Mouse (Mus musculus) liver, embryonic 14.5 days (tissue): ENCODE data around the gene Nf1. TPM values are rescaled to one million over a fixed set of nuclear protein-coding genes. Genes with fewer than 3 reads are reported as not detected.

ENCODE experiments used
- ATAC-seq: fragments of 200-750 bp; cut with Nextera tagmentation; 2 replicates; pipeline ENCODE4 v1.8.0; 2017; ENCODE audit warnings: moderate number of reproducible peaks, mild to moderate bottlenecking, moderate library complexity; ENCODE audit not compliant: insufficient read depth
- DNase-seq, 3 experiments: peaks; one replicate each; pipeline ENCODE4 v3.0.0-alpha.2; 2012 to 2013; ENCODE audit warnings: low read depth in 3 of 3, low spot score in 3 of 3
- H3K27ac ChIP-seq: fragments of 300-500 bp; sonication (generic); 2 replicates; pipeline ENCODE4 v1.5.1; 2014; ENCODE audit warnings: moderate library complexity, mild to moderate bottlenecking, control low read depth, inconsistent platforms
- H3K27me3 ChIP-seq: fragments of 300-500 bp; sonication (generic); 2 replicates; pipeline ENCODE4 v1.6.1; 2014; ENCODE audit warnings: mild to moderate bottlenecking, low read length, moderate library complexity; ENCODE audit not compliant: control insufficient read depth, insufficient read depth
- H3K36me3 ChIP-seq: fragments of 300-500 bp; sonication (generic); replicated peaks from 2 replicates; pipeline ENCODE4 v1.6.1; 2014; ENCODE audit warnings: low read depth; ENCODE audit not compliant: control insufficient read depth, insufficient read depth
- H3K4me1 ChIP-seq, 2 experiments: fragments of 200-500 bp in 1 of 2; fragments of 300-500 bp in 1 of 2; sonication (generic) in 1 of 2; replicated peaks; 2 replicates each; pipeline ENCODE4 v1.6.1; 2012 to 2014; ENCODE audit warnings: antibody characterized with exemption in 1 of 2, inconsistent platforms in 1 of 2, low read length in 1 of 2; ENCODE audit not compliant: control insufficient read depth in 2 of 2, insufficient read depth in 2 of 2
- H3K4me2 ChIP-seq: fragments of 300-500 bp; sonication (generic); 2 replicates; pipeline ENCODE4 v1.6.1; 2014; ENCODE audit warnings: low read depth, mild to moderate bottlenecking, control low read depth, moderate library complexity
- H3K4me3 ChIP-seq, 2 experiments: fragments of 200-500 bp in 1 of 2; fragments of 300-500 bp in 1 of 2; sonication (generic) in 1 of 2; 2 replicates each; pipeline ENCODE4 v1.5.1; 2012 to 2014; ENCODE audit warnings: low read depth in 2 of 2, low read length in 2 of 2, mild to moderate bottlenecking in 2 of 2, control low read depth in 1 of 2, inconsistent platforms in 1 of 2, moderate library complexity in 1 of 2; ENCODE audit not compliant: insufficient read depth in 1 of 2
- H3K9ac ChIP-seq: fragments of 300-500 bp; sonication (generic); replicated peaks from 2 replicates; pipeline ENCODE4 v1.6.1; 2014; ENCODE audit warnings: mild to moderate bottlenecking, control low read depth, moderate library complexity
- H3K9me3 ChIP-seq: fragments of 300-500 bp; sonication (generic); 2 replicates; pipeline ENCODE4 v1.6.1; 2016; ENCODE audit warnings: low read length, mixed read lengths; ENCODE audit not compliant: control insufficient read depth
- CTCF ChIP-seq: IDR thresholded peaks from 2 replicates; pipeline ENCODE4 v1.5.1; 2016; ENCODE audit warnings: antibody characterized with exemption, low read depth, control low read depth
- EP300 ChIP-seq: IDR thresholded peaks from 2 replicates; pipeline ENCODE4 v1.6.1; 2016; ENCODE audit warnings: antibody characterized with exemption, low read depth
- WGBS: fragments of 180-500 bp; shearing (Covaris S2); extraction: QIAGEN DNeasy Blood & Tissue Kit; methylation state at CpG from one replicate; pipeline ENCODE4 v1.1.7; 2014; ENCODE audit not compliant: insufficient replicate concordance; 5-methylcytosine and 5-hydroxymethylcytosine counted together
- polyA plus RNA-seq, 2 experiments: library from polyadenylated mRNA; depleted of rRNA in 1 of 2; stranded (reverse) in 1 of 2; unstranded in 1 of 2; fragments of >200 nt; fragmentation: Nextera tagmentation in 1 of 2; extraction: Ambion mirVana in 1 of 2; gene quantifications; 2 replicates each; pipeline versions ENCODE4 v1.2.1 to v1.2.3; 2012 to 2014

Gene Nf1
- polyA plus RNA-seq, 2 experiments, result 1.7 to 2.3 TPM

- no peak for DNase-seq
These were observed 250.0 kb downstream of the Nf1 start for GRCm38 (mm10) chr11:79589317-79590075.

GRCm38 (mm10) chr11:79590664-79591590, 251.4 kb downstream of the Nf1 start, which contains the start of gene Rab11fip4:
Gene Rab11fip4, plus strand, starts transcription at chr11:79591212.
- H3K9me3 ChIP-seq, result no peaks in the 10 kb centered on the region
- no peak for TF ChIP-seq EP300
- no peak for TF ChIP-seq CTCF
- 1% methylated on average over 98 of the region's 98 CpGs for WGBS
- peak within 1 kb of the TSS; percentile 19 to 46; a peak in 3 of 4 replicates for H3K4me3 ChIP-seq
- no peak for DNase-seq
- no peak for ATAC-seq
- no peaks in the 10 kb centered on the region for H3K4me1 ChIP-seq
- no peak within 1 kb of the TSS for H3K27ac ChIP-seq
- no peaks in the 10 kb centered on the region for H3K36me3 ChIP-seq
- H3K9ac ChIP-seq, result no peak within 1 kb of the TSS
- peak within 1 kb of the TSS; percentile 57 for H3K4me2 ChIP-seq
- peaks cover 46% of the 10 kb centered on the region for H3K27me3 ChIP-seq

More at GRCm38 (mm10) chr11:79589317-79590075, 250.0 kb downstream of the Nf1 start:
- Histone ChIP-seq H3K27ac (no peak overlapping the region), H3K27me3 (peaks cover 46% of the 10 kb centered on the region), H3K4me2 (no peak overlapping the region), H3K4me1 (no peaks in the 10 kb centered on the region), H3K9me3 (no peaks in the 10 kb centered on the region), H3K9ac (no peak overlapping the region), H3K36me3 (no peaks in the 10 kb centered on the region), H3K4me3 (no peak overlapping the region)
- WGBS, result 36% methylated on average over 14 of the region's 14 CpGs
- TF ChIP-seq CTCF, result peak; percentile 41
- TF ChIP-seq EP300, result no peak
- ATAC-seq, result no peak

- no peak overlapping the region; a peak in 1 of 4 replicates for H3K4me3 ChIP-seq
- no peak for DNase-seq
- TF ChIP-seq EP300 (no peak), CTCF (no peak)
- H3K27ac ChIP-seq, result no peak overlapping the region
- H3K36me3 ChIP-seq, result no peaks in the 10 kb centered on the region
- peaks cover 46% of the 10 kb centered on the region for H3K27me3 ChIP-seq
- peak overlapping the region; percentile 57 for H3K4me2 ChIP-seq
- H3K4me1 ChIP-seq, result no peaks in the 10 kb centered on the region
- WGBS, result 38% methylated on average over 5 of the region's 5 CpGs
- H3K9ac ChIP-seq, result no peak overlapping the region
- ATAC-seq, result no peak
- no peaks in the 10 kb centered on the region for H3K9me3 ChIP-seq
These were observed 252.1 kb downstream of the Nf1 start for GRCm38 (mm10) chr11:79591591-79591975.

- Histone ChIP-seq H3K4me2 (no peak overlapping the region), H3K4me1 (no peaks in the 10 kb centered on the region), H3K4me3 (no peak overlapping the region), H3K36me3 (no peaks in the 10 kb centered on the region), H3K27me3 (peaks cover 46% of the 10 kb centered on the region), H3K9me3 (no peaks in the 10 kb centered on the region), H3K9ac (no peak overlapping the region), H3K27ac (no peak overlapping the region)
- no peak for TF ChIP-seq EP300
- TF ChIP-seq CTCF, result no peak
- ATAC-seq, result no peak
- WGBS, result 37% methylated on average over 11 of the region's 11 CpGs
- no peak for DNase-seq
These were observed 254.0 kb downstream of the Nf1 start for GRCm38 (mm10) chr11:79593495-79593894.

- TF ChIP-seq CTCF, result no peak
- TF ChIP-seq EP300, result no peak
- H3K27me3 ChIP-seq, result no peaks in the 10 kb centered on the region
- H3K27ac ChIP-seq, result no peak overlapping the region
- H3K4me1 ChIP-seq, result no peaks in the 10 kb centered on the region
- H3K4me3 ChIP-seq, result no peak overlapping the region
- 34% methylated on average over 2 of the region's 2 CpGs for WGBS
- H3K36me3 ChIP-seq, result no peaks in the 10 kb centered on the region
- ATAC-seq (no peak), DNase-seq (no peak)
- H3K9ac ChIP-seq, result no peak overlapping the region
- no peak overlapping the region for H3K4me2 ChIP-seq
- no peaks in the 10 kb centered on the region for H3K9me3 ChIP-seq
These were observed 271.0 kb downstream of the Nf1 start for GRCm38 (mm10) chr11:79610454-79610853.
